Mouse (Mus musculus) thymus, adult 2 months (tissue): ENCODE data around the gene Lce1m.

Source experiments
- CTCF ChIP-seq: fragments of 200-500 bp; IDR thresholded peaks from 2 replicates; pipeline ENCODE4 v1.5.1; 2012; ENCODE audit warnings: mild to moderate bottlenecking, control low read depth, low read length, moderate library complexity, borderline replicate concordance; ENCODE audit not compliant: control insufficient read depth, poor library complexity, insufficient read depth; ENCODE audit errors: extremely low read depth
- POLR2A ChIP-seq: fragments of 200-500 bp; IDR thresholded peaks from 2 replicates; pipeline ENCODE4 v1.6.1; 2012; ENCODE audit warnings: mild to moderate bottlenecking, low read length, control low read depth, moderate library complexity; ENCODE audit not compliant: control insufficient read depth, poor library complexity, insufficient read depth; ENCODE audit errors: extremely low read depth

- TF ChIP-seq POLR2A (no peak), CTCF (no peak)
Measured at GRCm38 (mm10) chr3:93014871-93015270, 4.0 kb downstream of the Lce1m start.
